Mouse (Mus musculus) hindbrain, embryonic 10.5 days (tissue): ENCODE measurements around the gene Fbn1. TPM values are rescaled to one million over a fixed set of nuclear protein-coding genes. Genes with fewer than 3 reads are reported as not detected.
A peak's percentile ranks its signal among the peaks of the same experiment; 100 is the strongest.

Experiments
- DNase-seq: peaks from one replicate; pipeline ENCODE4 v3.0.0-alpha.2; 2017; ENCODE audit warnings: low spot score
- H3K27ac ChIP-seq: fragments of 300-500 bp; sonication (generic); 2 replicates; pipeline ENCODE4 v1.5.1; 2016; ENCODE audit warnings: mild to moderate bottlenecking, moderate library complexity
- H3K27me3 ChIP-seq: fragments of 300-500 bp; sonication (generic); 2 replicates; pipeline ENCODE4 v1.6.1; 2016; ENCODE audit warnings: mild to moderate bottlenecking; ENCODE audit not compliant: poor library complexity, insufficient read depth, severe bottlenecking
- H3K36me3 ChIP-seq: fragments of 300-500 bp; sonication (generic); 2 replicates; pipeline ENCODE4 v1.6.1; 2016; ENCODE audit warnings: mild to moderate bottlenecking, moderate library complexity
- H3K4me1 ChIP-seq: fragments of 300-500 bp; sonication (generic); replicated peaks from 2 replicates; pipeline ENCODE4 v1.6.1; 2016; ENCODE audit warnings: mild to moderate bottlenecking
- H3K4me3 ChIP-seq: fragments of 300-500 bp; sonication (generic); 2 replicates; pipeline ENCODE4 v1.5.1; 2016; ENCODE audit warnings: mild to moderate bottlenecking, moderate library complexity
- H3K9me3 ChIP-seq: fragments of 300-500 bp; sonication (generic); 2 replicates; pipeline ENCODE4 v1.6.1; 2016; ENCODE audit warnings: mild to moderate bottlenecking, moderate library complexity
- WGBS: fragments of 180-500 bp; shearing (Covaris S2); methylation state at CpG from one replicate; pipeline ENCODE4 v1.1.7; 2016; 5-methylcytosine and 5-hydroxymethylcytosine counted together
- polyA plus RNA-seq: library from polyadenylated mRNA; unstranded; fragments of >200 nt; fragmentation: Nextera tagmentation; extraction: Ambion mirVana; gene quantifications from 2 replicates; pipeline ENCODE4 v1.2.1, GENCODE M21; 2016

Gene Fbn1
- polyA plus RNA-seq, 1 experiment from 2014 or later: 7.0 TPM

- no peaks in the 10 kb centered on the region for H3K36me3 ChIP-seq
- DNase-seq: no peak
- 69% methylated on average over 3 of the region's 3 CpGs for WGBS
- no peaks in the 10 kb centered on the region for H3K9me3 ChIP-seq
- no peak overlapping the region for H3K27ac ChIP-seq
- H3K27me3 ChIP-seq: no peaks in the 10 kb centered on the region
- H3K4me3 ChIP-seq: no peak overlapping the region
- peaks cover 12% of the 10 kb centered on the region; the same call in 1 of the 2 replicates for H3K4me1 ChIP-seq
Measured at GRCm38 (mm10) chr2:125514391-125514790, 6.6 kb upstream of the Fbn1 start.

DNA sequence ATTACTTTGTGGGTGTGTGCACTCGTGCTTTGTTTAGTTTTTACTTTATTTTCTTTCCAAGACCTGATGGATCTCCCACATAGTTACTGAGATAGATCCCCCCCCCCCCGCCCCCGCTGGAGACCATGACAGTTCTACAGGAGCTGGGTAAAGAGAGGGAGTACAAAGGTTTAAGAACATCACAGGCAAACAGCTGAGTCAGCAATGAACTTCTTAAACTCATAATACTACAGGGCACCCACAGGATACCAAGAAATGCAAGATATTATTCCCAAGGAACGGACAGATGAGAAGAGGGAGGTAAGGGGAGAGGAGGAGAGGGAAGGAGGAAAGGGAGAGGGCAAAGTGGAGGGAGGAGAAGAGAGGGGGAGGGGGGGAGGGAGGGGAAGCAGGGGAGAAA, 4.8 kb upstream of the Fbn1 start:
- DNase-seq: no peak
- Histone ChIP-seq H3K36me3 (no peaks in the 10 kb centered on the region), H3K4me3 (no peak overlapping the region), H3K9me3 (no peaks in the 10 kb centered on the region), H3K27me3 (peaks cover 12% of the 10 kb centered on the region), H3K4me1 (peaks cover 12% of the 10 kb centered on the region; the same call in 1 of the 2 replicates), H3K27ac (no peak overlapping the region)
- WGBS: 82% methylated on average over 4 of the region's 4 CpGs

DNA sequence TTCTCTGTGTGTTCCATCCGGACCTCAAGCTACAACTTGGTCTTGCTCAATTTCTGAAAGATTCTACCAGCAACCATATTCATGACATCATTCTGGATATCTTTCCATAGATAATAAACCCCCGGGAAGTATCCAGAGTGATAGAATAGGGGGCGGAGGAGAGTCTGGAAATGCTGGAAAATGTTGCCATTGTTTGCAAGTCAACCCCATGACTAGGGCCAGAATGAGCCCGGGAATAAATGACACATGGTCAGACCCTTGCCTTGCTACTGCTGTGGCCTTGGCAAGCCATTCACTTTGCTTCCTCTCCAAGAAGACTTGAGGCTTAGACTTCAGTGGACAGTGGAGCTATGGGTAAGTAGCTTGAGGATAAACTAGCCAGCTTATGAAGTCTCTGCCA, 4.1 kb upstream of the Fbn1 start:
- no peaks in the 10 kb centered on the region for H3K36me3 ChIP-seq
- H3K27ac ChIP-seq: no peak overlapping the region
- WGBS: 78% methylated on average over 4 of the region's 4 CpGs
- peaks cover 18% of the 10 kb centered on the region for H3K27me3 ChIP-seq
- H3K9me3 ChIP-seq: no peaks in the 10 kb centered on the region
- DNase-seq: no peak
- H3K4me1 ChIP-seq: peaks cover 15% of the 10 kb centered on the region
- H3K4me3 ChIP-seq: no peak overlapping the region

DNA sequence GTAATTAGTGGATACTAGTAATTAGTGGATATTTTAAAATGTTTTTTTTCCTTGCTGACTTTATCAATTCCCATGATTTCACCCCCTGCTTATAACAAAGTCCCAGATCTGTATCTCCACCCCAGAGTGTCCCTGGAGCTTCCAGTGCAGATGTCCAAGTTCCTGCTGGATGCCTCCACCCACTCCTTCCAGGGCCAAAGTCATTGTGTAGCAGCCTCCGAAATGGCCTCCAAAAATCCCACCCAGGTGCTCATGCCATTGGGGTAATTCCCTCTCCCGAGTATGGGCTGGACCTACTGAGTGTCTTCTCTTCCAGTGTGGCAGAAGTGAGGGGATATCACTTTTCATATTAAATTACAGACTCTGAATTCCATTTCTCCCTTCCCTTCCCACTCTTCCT, 3.0 kb upstream of the Fbn1 start:
- DNase-seq: no peak
- WGBS: 81% methylated on average over 2 of the region's 2 CpGs

GRCm38 (mm10) chr2:125508381-125508780, 588 bp upstream of the Fbn1 start:
- Histone ChIP-seq H3K27me3 (peaks cover 27% of the 10 kb centered on the region), H3K9me3 (no peaks in the 10 kb centered on the region), H3K4me3 (no peak overlapping the region), H3K4me1 (peaks cover 32% of the 10 kb centered on the region), H3K36me3 (no peaks in the 10 kb centered on the region), H3K27ac (no peak overlapping the region)
- no peak for DNase-seq
- WGBS: 92% methylated on average over 5 of the region's 5 CpGs

More for the DNA sequence above, 3.0 kb upstream of the Fbn1 start:
- peaks cover 23% of the 10 kb centered on the region for H3K27me3 ChIP-seq
- peaks cover 17% of the 10 kb centered on the region for H3K4me1 ChIP-seq
- no peak overlapping the region for H3K4me3 ChIP-seq
- no peaks in the 10 kb centered on the region for H3K9me3 ChIP-seq
- no peaks in the 10 kb centered on the region for H3K36me3 ChIP-seq
- H3K27ac ChIP-seq: no peak overlapping the region

- H3K4me3 ChIP-seq: peak overlapping the region; percentile 72
- DNase-seq: no peak
- peaks cover 7% of the 10 kb centered on the region for H3K36me3 ChIP-seq
- H3K4me1 ChIP-seq: peaks cover 32% of the 10 kb centered on the region
- peaks cover 2% of the 10 kb centered on the region; the same call in 1 of the 2 replicates for H3K9me3 ChIP-seq
- under 1% methylated on average over 37 of the region's 37 CpGs for WGBS
- peak overlapping the region; percentile 88 for H3K27ac ChIP-seq
- peaks cover 27% of the 10 kb centered on the region for H3K27me3 ChIP-seq
Measured at GRCm38 (mm10) chr2:125506316-125507054, 1.3 kb downstream of the Fbn1 start.

DNA sequence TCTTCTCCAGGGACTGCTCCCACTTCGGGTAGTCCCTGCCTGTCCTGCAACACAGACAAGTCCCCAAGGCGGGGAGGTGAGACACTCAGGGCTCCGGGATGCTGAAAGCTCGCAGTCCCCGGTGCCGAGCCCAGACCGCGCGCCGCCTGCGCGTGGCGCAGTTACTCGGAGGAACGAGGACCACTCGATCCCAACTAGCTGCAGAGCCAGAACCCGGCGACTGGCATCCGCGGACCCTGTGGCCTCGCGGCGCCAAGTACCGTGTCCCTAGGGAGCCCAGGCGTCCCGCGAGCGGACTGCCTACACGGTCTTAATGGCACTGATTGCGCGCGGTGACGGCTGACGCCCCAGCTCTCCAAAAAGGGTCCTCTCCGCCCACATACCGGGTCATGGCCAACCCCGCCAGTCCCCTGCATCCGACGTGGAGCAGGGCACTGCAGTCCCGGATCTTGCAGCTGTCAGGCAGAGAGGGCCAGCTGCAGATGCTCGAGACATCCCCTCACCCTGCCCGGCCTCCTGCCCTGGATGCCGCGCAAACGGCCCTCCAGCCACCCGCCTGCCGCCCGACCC, 2.0 kb downstream of the Fbn1 start:
- Histone ChIP-seq H3K4me3 (peak overlapping the region; percentile 72), H3K36me3 (peaks cover 9% of the 10 kb centered on the region), H3K27me3 (peaks cover 27% of the 10 kb centered on the region), H3K27ac (peak overlapping the region; percentile 88), H3K4me1 (peaks cover 32% of the 10 kb centered on the region), H3K9me3 (peaks cover 4% of the 10 kb centered on the region; the same call in 1 of the 2 replicates)
- under 1% methylated on average over 48 of the region's 48 CpGs for WGBS
- DNase-seq: peak; percentile 84

DNA sequence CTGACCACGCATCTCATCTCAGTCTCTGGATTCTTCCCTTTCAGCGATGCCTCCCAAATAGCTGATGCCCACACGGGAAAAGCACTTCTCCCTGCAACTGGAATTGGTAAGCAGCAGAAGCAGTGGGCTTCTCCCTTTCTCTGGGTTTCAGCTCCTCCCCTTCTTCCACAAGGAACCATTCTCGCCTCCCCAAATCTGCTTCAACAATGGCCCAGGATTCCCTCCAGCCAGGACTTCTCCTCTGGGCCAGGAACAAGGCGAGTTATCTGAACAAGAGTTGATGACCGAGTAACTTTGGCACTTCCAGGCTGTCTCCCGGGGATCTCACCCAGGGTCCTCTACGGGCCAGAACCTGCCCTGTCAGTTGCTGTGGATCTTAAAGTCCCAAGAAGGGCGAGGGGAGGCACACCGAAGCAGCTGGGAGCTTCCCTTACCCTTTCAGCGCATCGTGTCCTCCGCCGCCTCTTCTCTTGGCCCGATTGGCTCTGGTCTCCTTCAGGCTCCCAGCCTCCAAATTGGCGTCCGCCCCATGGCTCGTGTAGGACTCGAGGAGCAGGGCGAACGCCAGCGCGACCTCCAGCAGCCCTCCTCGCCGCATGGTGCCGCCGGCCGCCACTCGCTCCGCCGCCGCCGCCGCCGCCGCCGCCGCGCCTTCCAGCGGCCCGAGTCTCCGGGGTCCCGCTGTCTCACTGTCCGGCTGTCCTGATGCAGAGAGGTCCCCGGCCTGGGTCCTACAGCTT, 2.6 kb downstream of the Fbn1 start, which contains the start of gene Gm9913:
TSS of gene Gm9913 (plus strand) at position 84 of the 740 bp plus-strand sequence.
- Histone ChIP-seq H3K36me3 (peaks cover 9% of the 10 kb centered on the region), H3K4me1 (peaks cover 31% of the 10 kb centered on the region), H3K27ac (peak within 1 kb of the TSS; percentile 88), H3K27me3 (peaks cover 27% of the 10 kb centered on the region), H3K9me3 (peaks cover 4% of the 10 kb centered on the region; the same call in 1 of the 2 replicates), H3K4me3 (peak within 1 kb of the TSS; percentile 72)
- under 1% methylated on average over 45 of the region's 45 CpGs for WGBS
- DNase-seq: peak; percentile 80

GRCm38 (mm10) chr2:125501526-125501925, 6.3 kb downstream of the Fbn1 start:
- H3K36me3 ChIP-seq: peaks cover 9% of the 10 kb centered on the region
- DNase-seq: no peak
- peaks cover 5% of the 10 kb centered on the region; the same call in 1 of the 2 replicates for H3K27me3 ChIP-seq
- no peak overlapping the region for H3K27ac ChIP-seq
- H3K9me3 ChIP-seq: peaks cover 4% of the 10 kb centered on the region; the same call in 1 of the 2 replicates
- H3K4me1 ChIP-seq: peaks cover 22% of the 10 kb centered on the region
- H3K4me3 ChIP-seq: no peak overlapping the region

DNA sequence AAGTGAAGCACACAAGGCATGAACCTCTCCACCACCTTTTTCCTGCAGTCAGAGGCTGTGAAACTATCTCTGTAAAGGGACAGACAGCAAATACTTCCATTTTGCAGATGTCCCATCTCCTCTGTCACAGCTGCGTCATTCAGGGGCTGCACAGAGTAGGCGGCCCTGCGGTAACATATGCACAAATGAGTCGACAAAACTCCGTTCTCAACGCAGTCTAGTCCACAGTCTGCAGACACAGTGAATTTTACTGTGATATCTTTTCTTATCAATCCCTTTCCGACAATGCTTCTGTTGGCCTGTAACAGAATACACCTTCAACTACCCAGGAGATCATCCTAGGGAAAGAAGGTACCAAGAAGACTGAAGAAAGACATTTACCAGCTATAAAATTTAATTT, 9.6 kb downstream of the Fbn1 start:
- no peaks in the 10 kb centered on the region for H3K27me3 ChIP-seq
- WGBS: 93% methylated on average over 7 of the region's 7 CpGs

DNA sequence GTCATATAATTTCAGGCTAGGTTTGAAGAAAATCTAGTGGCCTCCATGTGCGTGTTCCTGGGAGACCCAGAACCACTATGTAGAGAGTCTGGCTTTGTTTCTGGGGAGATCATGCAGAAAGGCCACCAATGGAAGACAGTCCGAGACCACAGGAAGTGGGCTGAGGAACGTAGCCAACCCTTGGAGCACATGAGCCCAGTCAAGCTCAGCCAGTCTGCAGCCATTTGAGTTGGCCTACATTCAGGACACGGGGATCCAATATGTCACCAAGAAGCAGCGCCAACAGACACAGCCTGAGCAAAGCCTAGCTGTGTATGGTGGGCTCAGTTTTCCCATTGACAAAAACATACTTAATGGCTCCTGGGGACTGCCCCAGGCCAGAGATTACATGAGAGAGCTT, 11.1 kb downstream of the Fbn1 start:
- Histone ChIP-seq H3K36me3 (peaks cover 4% of the 10 kb centered on the region), H3K4me1 (no peaks in the 10 kb centered on the region), H3K4me3 (no peak overlapping the region), H3K9me3 (peaks cover 4% of the 10 kb centered on the region; the same call in 1 of the 2 replicates), H3K27me3 (no peaks in the 10 kb centered on the region), H3K27ac (no peak overlapping the region)
- WGBS: 90% methylated on average over 5 of the region's 5 CpGs
- no peak for DNase-seq

More for the DNA sequence above, 9.6 kb downstream of the Fbn1 start:
- DNase-seq: no peak
- Histone ChIP-seq H3K4me3 (no peak overlapping the region), H3K36me3 (peaks cover 9% of the 10 kb centered on the region), H3K9me3 (peaks cover 4% of the 10 kb centered on the region; the same call in 1 of the 2 replicates), H3K4me1 (no peaks in the 10 kb centered on the region), H3K27ac (no peak overlapping the region)

DNA sequence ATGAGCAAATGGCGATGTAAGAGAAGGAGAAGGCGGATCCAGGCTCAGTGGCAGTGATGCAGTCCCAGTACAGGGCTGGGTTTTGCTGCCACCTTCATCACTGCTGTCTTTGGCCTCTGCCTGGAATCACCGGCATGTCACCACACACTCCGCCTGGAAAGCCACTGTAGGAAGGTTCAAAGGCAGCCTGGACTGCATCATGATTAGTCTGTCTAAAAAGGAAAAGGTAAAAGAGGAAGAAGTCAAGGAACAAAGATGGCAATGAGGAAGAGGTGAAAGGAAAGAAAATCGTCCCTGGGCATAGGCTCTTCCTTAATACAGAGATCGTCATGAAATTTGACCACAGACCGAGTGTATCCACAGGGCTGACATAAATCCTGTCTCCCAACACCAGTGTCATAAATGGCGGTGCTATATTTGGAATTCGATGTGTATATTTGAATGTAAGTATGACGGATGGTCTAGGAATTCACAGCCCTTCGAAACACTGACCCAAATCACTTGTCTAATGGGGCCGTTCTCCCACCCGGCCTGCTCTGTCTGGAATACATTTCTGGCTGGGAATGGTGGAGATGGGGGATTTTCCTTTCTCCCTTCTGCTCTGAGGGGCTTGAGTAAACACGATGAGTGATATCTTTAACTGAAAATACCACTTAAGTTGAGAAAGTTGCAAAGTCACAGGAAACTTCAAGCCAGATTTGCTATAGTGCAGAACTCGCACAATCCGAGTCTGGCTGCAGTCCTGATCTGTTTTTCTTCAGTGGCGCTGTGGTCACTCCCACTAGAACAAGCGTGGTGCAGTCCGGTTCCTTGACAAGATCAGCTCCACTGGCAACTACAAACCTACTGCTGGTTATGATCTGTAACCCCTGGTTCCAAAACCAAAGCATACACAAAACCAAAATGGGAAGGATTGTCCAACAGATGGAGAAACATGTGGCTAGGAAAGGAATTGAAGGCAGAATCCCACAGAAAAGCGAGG, 12.7 kb downstream of the Fbn1 start:
- 93% methylated on average over 20 of the region's 20 CpGs for WGBS
- H3K4me1 ChIP-seq: no peaks in the 10 kb centered on the region
- no peak for DNase-seq
- no peaks in the 10 kb centered on the region for H3K36me3 ChIP-seq
- no peak overlapping the region for H3K27ac ChIP-seq
- H3K4me3 ChIP-seq: no peak overlapping the region
- H3K9me3 ChIP-seq: no peaks in the 10 kb centered on the region
- no peaks in the 10 kb centered on the region for H3K27me3 ChIP-seq
